Mouse (Mus musculus) forebrain, postnatal 0 days (tissue): ENCODE measurements around the gene Aldh1l1. TPM values are rescaled to one million over a fixed set of nuclear protein-coding genes. Genes with fewer than 3 reads are reported as not detected.

Experiments used
- ATAC-seq: fragments of 200-750 bp; cut with Nextera tagmentation; 2 replicates; pipeline ENCODE4 v1.8.0; 2017; ENCODE audit warnings: mild to moderate bottlenecking, moderate library complexity
- DNase-seq: peaks from one replicate; pipeline ENCODE4 v3.0.0-alpha.2; 2015
- H3K27ac ChIP-seq: fragments of 300-500 bp; sonication (generic); 2 replicates; pipeline ENCODE4 v1.5.1; 2014; ENCODE audit warnings: low read depth, mild to moderate bottlenecking, antibody characterized with exemption, low read length, moderate library complexity, mixed read lengths
- H3K27me3 ChIP-seq: fragments of 300-500 bp; sonication (generic); 2 replicates; pipeline ENCODE4 v1.6.1; 2014; ENCODE audit warnings: mild to moderate bottlenecking, low read length, mixed read lengths; ENCODE audit not compliant: insufficient read depth
- H3K36me3 ChIP-seq: fragments of 300-500 bp; sonication (generic); 2 replicates; pipeline ENCODE4 v1.6.1; 2014; ENCODE audit warnings: mild to moderate bottlenecking, moderate library complexity; ENCODE audit not compliant: insufficient read depth
- H3K4me1 ChIP-seq: fragments of 300-500 bp; sonication (generic); 2 replicates; pipeline ENCODE4 v1.6.1; 2014; ENCODE audit warnings: antibody characterized with exemption; ENCODE audit not compliant: insufficient read depth
- H3K4me2 ChIP-seq: fragments of 300-500 bp; sonication (generic); 2 replicates; pipeline ENCODE4 v1.6.1; 2014; ENCODE audit warnings: low read depth, mild to moderate bottlenecking, moderate library complexity
- H3K4me3 ChIP-seq: fragments of 300-500 bp; sonication (generic); 2 replicates; pipeline ENCODE4 v1.5.1; 2014; ENCODE audit warnings: low read depth, low read length, mixed read lengths
- H3K9ac ChIP-seq: fragments of 300-500 bp; sonication (generic); 2 replicates; pipeline ENCODE4 v1.6.1; 2014; ENCODE audit warnings: mild to moderate bottlenecking
- H3K9me3 ChIP-seq: fragments of 300-500 bp; sonication (generic); 2 replicates; pipeline ENCODE4 v1.6.1; 2016; ENCODE audit warnings: low read length
- CTCF ChIP-seq: sonication (generic); IDR thresholded peaks from 2 replicates; pipeline ENCODE4 v1.5.1; 2016; ENCODE audit warnings: antibody characterized with exemption, control low read depth, low read depth
- WGBS: fragments of 180-500 bp; shearing (Covaris S2); extraction: QIAGEN DNeasy Blood & Tissue Kit; methylation state at CpG from one replicate; pipeline ENCODE4 v1.1.7; 2014; 5-methylcytosine and 5-hydroxymethylcytosine counted together
- polyA plus RNA-seq: library from polyadenylated mRNA; unstranded; fragments of >200 nt; fragmentation: Nextera tagmentation; extraction: Ambion mirVana; gene quantifications from 2 replicates; pipeline ENCODE4 v1.2.1, GENCODE M21; 2015
- total RNA-seq: library from RNA; depleted of rRNA; stranded (reverse); fragments of >200 nt; gene quantifications from 2 replicates; pipeline ENCODE4 v1.2.3, GENCODE M21; 2014; rRNA removed

Gene Aldh1l1
- total RNA-seq (70.2 and 71.3 TPM in 2 replicates), polyA plus RNA-seq (54.2 and 67.8 TPM in 2 replicates)

DNA sequence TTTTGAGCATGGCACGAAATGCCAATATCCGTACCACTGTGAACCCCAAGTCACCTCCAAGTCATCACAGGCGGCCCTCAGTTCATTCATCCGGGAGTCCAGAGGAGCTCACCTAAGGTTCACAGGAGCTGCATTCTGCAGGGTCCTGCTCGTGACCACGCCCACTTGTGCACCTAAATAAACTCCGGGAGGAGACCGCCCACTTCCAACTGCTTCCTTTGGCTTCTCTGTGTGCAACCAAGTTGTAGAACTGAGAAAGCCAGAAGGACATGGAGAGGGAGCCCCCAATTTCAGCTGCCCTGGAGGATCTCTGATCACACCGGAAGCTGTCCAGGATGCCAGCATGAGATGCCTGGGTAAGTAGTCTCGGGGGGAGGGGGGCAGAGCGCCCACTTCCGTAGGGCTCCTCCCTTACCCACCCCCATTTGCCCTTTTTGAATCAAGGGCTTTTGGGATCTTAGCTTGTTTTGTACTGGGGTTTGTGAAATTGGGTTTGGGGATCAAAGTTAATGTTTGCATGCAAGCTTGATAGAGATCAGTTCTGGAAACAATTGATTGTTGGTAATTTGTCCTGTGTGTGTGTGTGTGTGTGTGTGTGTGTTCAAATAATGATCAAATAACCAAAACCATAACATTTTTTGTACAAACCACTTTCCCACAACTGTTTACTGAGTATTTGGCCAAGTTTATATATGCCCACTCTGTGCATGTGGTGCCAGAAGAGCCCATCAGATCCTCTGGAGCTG, at the start of gene Aldh1l1:
Aldh1l1 (plus strand) TSS at position 252 of the 746 bp plus-strand sequence.
- DNase-seq (no peak), ATAC-seq (no peak)
- Histone ChIP-seq H3K4me2 (no peak within 1 kb of the TSS), H3K9me3 (no peaks in the 10 kb centered on the region), H3K27me3 (no peaks in the 10 kb centered on the region), H3K4me3 (no peak within 1 kb of the TSS), H3K4me1 (no peaks in the 10 kb centered on the region), H3K36me3 (no peaks in the 10 kb centered on the region), H3K9ac (no peak within 1 kb of the TSS), H3K27ac (no peak within 1 kb of the TSS)
- TF ChIP-seq CTCF: no peak
- WGBS: 87% methylated on average over 12 of the region's 12 CpGs

DNA sequence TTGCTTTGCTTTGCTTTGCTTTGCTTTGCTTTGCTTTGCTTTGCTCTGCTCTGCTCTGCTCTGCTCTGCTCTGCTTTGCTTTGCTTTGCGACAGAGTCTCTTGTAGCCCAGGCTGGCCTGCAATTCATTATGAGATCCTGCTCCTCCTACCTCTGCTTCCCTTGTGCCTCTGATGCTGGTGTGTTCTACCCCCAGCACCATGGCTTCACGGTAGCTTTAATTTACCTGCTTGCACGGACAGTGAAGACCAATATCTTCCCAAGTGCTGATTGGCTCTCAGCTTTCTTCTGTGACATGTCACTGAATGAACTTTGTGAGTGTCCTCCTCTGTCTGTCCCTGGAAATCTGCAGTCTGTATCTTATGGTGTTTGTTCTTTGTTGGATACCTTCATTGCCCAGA, 49.2 kb upstream of the Aldh1l1 start:
- H3K27ac ChIP-seq: no peak overlapping the region
- TF ChIP-seq CTCF: no peak
- no peaks in the 10 kb centered on the region for H3K4me1 ChIP-seq
- H3K4me2 ChIP-seq: no peak overlapping the region
- 98% methylated on average over 3 of the region's 3 CpGs for WGBS
- no peaks in the 10 kb centered on the region for H3K36me3 ChIP-seq
- no peaks in the 10 kb centered on the region for H3K27me3 ChIP-seq
- H3K4me3 ChIP-seq: no peak overlapping the region
- ATAC-seq (no peak), DNase-seq (no peak)
- no peaks in the 10 kb centered on the region for H3K9me3 ChIP-seq
- H3K9ac ChIP-seq: no peak overlapping the region

DNA sequence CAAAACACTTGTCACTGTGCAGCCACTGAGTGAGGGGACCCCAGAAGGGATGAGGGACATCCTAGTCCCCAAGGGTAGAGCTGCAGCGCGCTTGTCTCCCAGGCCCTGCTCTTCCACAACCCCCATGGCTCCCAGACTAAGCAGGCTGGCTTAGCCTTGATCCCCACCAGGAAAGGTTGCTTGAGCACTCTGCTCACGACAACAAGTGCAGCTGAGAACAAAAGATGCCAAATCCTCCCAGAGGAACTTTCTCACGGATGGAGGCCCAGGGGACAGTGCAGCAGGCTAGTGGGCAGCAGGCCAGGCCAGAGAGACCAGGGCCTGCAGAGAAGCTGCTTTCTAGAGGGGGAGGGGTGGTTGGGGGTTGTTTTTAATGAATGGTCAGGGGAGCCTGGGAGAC, 39.3 kb upstream of the Aldh1l1 start:
- WGBS: 17% methylated on average over 4 of the region's 4 CpGs
- no peak for TF ChIP-seq CTCF
- Histone ChIP-seq H3K27ac (no peak overlapping the region), H3K9ac (no peak overlapping the region), H3K9me3 (no peaks in the 10 kb centered on the region), H3K27me3 (no peaks in the 10 kb centered on the region), H3K4me2 (no peak overlapping the region), H3K4me3 (no peak overlapping the region), H3K4me1 (no peaks in the 10 kb centered on the region), H3K36me3 (no peaks in the 10 kb centered on the region)
- DNase-seq (peak; percentile 53), ATAC-seq (peak; percentile 68)

DNA sequence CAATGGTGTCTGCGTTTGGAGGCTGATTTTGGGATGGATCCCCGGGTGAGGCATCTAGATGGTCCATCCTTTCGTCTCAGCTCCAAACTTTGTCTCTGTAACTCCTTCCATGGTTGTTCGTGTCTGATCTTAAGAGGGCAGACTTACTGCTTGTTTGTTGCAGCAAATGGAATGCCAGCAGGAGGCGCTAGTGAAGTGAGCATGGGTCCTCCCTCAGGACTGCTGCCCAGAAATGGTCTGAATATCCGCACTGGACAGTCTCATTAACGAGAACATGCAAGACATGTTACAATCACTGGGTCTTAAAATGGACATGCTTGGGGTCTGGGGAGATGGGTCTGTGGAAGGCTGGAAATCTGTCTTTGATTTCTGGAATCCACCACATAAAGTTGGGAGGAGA, 36.0 kb upstream of the Aldh1l1 start:
- H3K9ac ChIP-seq: no peak overlapping the region
- peak; percentile 67 for DNase-seq
- no peaks in the 10 kb centered on the region for H3K9me3 ChIP-seq
- H3K4me2 ChIP-seq: no peak overlapping the region
- no peaks in the 10 kb centered on the region for H3K36me3 ChIP-seq
- 28% methylated on average over 7 of the region's 7 CpGs for WGBS
- peak; percentile 61; the same call in 1 of the 2 replicates for ATAC-seq
- peak; percentile 77 for TF ChIP-seq CTCF
- H3K4me1 ChIP-seq: no peaks in the 10 kb centered on the region
- H3K27ac ChIP-seq: no peak overlapping the region
- no peak overlapping the region for H3K4me3 ChIP-seq
- no peaks in the 10 kb centered on the region for H3K27me3 ChIP-seq

DNA sequence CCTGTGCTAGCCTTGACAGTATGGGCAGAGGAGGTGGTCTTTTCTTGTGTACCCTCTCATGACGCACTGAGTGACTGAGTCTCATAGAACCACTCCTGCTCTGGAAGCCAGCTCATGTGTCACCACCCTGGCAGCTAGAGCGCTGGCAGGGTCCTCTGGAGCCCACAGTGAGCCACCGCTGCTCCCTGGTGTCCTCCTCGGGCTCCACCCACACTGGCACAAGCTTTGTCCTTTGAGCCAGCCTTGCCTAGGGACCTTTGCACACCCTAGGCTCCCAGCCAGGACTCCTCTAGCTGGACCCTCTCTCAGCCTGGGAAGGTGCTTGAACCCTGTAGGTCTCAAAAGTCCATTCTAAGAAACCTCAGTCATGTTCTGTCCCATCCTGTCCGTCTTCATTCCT, 35.5 kb upstream of the Aldh1l1 start:
- peak; percentile 88 for ATAC-seq
- Histone ChIP-seq H3K4me3 (no peak overlapping the region), H3K27ac (no peak overlapping the region), H3K4me1 (no peaks in the 10 kb centered on the region), H3K4me2 (no peak overlapping the region), H3K36me3 (no peaks in the 10 kb centered on the region), H3K9ac (no peak overlapping the region), H3K27me3 (no peaks in the 10 kb centered on the region), H3K9me3 (no peaks in the 10 kb centered on the region)
- DNase-seq: peak; percentile 35
- WGBS: 47% methylated on average over 5 of the region's 5 CpGs
- TF ChIP-seq CTCF: no peak

DNA sequence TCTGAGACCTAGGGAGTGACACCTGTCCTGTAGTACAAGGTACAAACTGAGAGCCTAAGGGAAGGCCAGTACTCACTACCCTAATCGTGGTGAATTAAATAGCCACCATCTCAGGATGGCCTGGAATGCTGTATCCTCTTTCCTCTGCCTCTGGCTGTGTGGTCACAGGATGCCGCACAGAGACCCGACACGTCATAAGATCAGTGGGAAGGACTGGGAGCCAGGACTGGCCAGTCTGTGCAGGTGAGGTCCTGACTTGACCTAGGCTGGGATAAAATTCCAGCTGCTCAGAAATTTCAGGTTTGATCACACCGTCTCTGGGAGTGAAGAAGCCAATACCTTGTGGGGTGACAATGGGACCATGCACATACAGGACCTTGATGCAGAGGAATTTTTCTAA, 34.7 kb upstream of the Aldh1l1 start:
- TF ChIP-seq CTCF: no peak
- Histone ChIP-seq H3K4me1 (no peaks in the 10 kb centered on the region), H3K27ac (no peak overlapping the region), H3K27me3 (no peaks in the 10 kb centered on the region), H3K4me3 (no peak overlapping the region), H3K4me2 (no peak overlapping the region), H3K36me3 (no peaks in the 10 kb centered on the region), H3K9ac (no peak overlapping the region), H3K9me3 (no peaks in the 10 kb centered on the region)
- DNase-seq: no peak
- 89% methylated on average over 5 of the region's 5 CpGs for WGBS
- no peak for ATAC-seq

DNA sequence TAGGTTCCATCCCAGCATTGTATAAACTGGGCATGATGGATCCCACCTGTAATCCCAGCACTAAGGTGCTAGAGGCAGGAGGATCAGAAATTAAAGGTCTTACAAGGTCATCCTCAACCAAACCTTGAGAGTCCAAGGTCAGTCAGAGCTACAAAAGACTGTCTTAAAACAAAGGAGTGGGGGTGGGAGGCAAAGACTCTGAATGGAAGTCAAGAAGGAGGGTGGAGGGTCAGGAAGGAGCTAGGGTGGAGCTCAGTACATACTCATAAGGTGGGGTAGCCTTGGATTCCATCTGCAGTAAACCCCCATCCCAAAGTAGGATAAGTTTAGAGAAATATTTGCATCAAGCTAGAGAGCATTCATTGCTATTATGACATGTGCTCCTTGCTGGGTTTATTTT, 33.6 kb upstream of the Aldh1l1 start:
- DNase-seq: no peak
- no peak overlapping the region for H3K9ac ChIP-seq
- TF ChIP-seq CTCF: no peak
- no peaks in the 10 kb centered on the region for H3K36me3 ChIP-seq
- no peaks in the 10 kb centered on the region for H3K9me3 ChIP-seq
- H3K27me3 ChIP-seq: no peaks in the 10 kb centered on the region
- H3K4me3 ChIP-seq: no peak overlapping the region
- no peak overlapping the region for H3K27ac ChIP-seq
- H3K4me2 ChIP-seq: no peak overlapping the region
- ATAC-seq: no peak
- no peaks in the 10 kb centered on the region for H3K4me1 ChIP-seq
